Mouse (Mus musculus) intestine, postnatal 0 days (tissue): ENCODE data around the gene Tut1. TPM values are rescaled to one million over a fixed set of nuclear protein-coding genes. Genes with fewer than 3 reads are reported as not detected.
A peak's percentile ranks its signal among the peaks of the same experiment; 100 is the strongest.

Experiments
- ATAC-seq: fragments of 200-750 bp; cut with Nextera tagmentation; 2 replicates; pipeline ENCODE4 v1.8.0; 2017; ENCODE audit warnings: mild to moderate bottlenecking, moderate TSS enrichment, moderate library complexity
- H3K27ac ChIP-seq: fragments of 300-500 bp; sonication (generic); 2 replicates; pipeline ENCODE4 v1.5.1; 2014; ENCODE audit warnings: mild to moderate bottlenecking, low read depth, low read length, moderate library complexity
- H3K27me3 ChIP-seq: fragments of 300-500 bp; sonication (generic); replicated peaks from 2 replicates; pipeline ENCODE4 v1.6.1; 2014; ENCODE audit warnings: low read length, mixed read lengths; ENCODE audit not compliant: control insufficient read depth, insufficient read depth
- H3K36me3 ChIP-seq: fragments of 300-500 bp; sonication (generic); 2 replicates; pipeline ENCODE4 v1.6.1; 2014; ENCODE audit warnings: mild to moderate bottlenecking, moderate library complexity; ENCODE audit not compliant: control insufficient read depth, insufficient read depth
- H3K4me1 ChIP-seq: fragments of 300-500 bp; sonication (generic); replicated peaks from 2 replicates; pipeline ENCODE4 v1.6.1; 2014; ENCODE audit warnings: antibody characterized with exemption, low read length, mixed read lengths; ENCODE audit not compliant: control insufficient read depth, insufficient read depth
- H3K4me2 ChIP-seq: fragments of 300-500 bp; sonication (generic); replicated peaks from 2 replicates; pipeline ENCODE4 v1.6.1; 2014; ENCODE audit warnings: low read depth, mild to moderate bottlenecking, moderate library complexity
- H3K4me3 ChIP-seq: fragments of 300-500 bp; sonication (generic); 2 replicates; pipeline ENCODE4 v1.5.1; 2014; ENCODE audit warnings: low read depth, low read length
- H3K9ac ChIP-seq: fragments of 300-500 bp; sonication (generic); 2 replicates; pipeline ENCODE4 v1.6.1; 2014; ENCODE audit warnings: mild to moderate bottlenecking, low read depth, low read length
- H3K9me3 ChIP-seq: fragments of 300-500 bp; sonication (generic); 2 replicates; pipeline ENCODE4 v1.6.1; 2016; ENCODE audit warnings: mixed run types; ENCODE audit not compliant: control insufficient read depth
- CTCF ChIP-seq: sonication (generic); IDR thresholded peaks from 2 replicates; pipeline ENCODE4 v1.5.1; 2016; ENCODE audit warnings: low read depth, mild to moderate bottlenecking, control low read depth, antibody characterized with exemption, moderate library complexity
- WGBS: fragments of 180-500 bp; shearing (Covaris S2); extraction: QIAGEN DNeasy Blood & Tissue Kit; methylation state at CpG from one replicate; pipeline ENCODE4 v1.1.7; 2014; 5-methylcytosine and 5-hydroxymethylcytosine counted together
- polyA plus RNA-seq: library from polyadenylated mRNA; unstranded; fragments of >200 nt; fragmentation: Nextera tagmentation; extraction: Ambion mirVana; gene quantifications from 2 replicates; pipeline ENCODE4 v1.2.1, GENCODE M21; 2015

The Tut1 gene
- polyA plus RNA-seq: 10.7 and 11.1 TPM in 2 replicates

DNA sequence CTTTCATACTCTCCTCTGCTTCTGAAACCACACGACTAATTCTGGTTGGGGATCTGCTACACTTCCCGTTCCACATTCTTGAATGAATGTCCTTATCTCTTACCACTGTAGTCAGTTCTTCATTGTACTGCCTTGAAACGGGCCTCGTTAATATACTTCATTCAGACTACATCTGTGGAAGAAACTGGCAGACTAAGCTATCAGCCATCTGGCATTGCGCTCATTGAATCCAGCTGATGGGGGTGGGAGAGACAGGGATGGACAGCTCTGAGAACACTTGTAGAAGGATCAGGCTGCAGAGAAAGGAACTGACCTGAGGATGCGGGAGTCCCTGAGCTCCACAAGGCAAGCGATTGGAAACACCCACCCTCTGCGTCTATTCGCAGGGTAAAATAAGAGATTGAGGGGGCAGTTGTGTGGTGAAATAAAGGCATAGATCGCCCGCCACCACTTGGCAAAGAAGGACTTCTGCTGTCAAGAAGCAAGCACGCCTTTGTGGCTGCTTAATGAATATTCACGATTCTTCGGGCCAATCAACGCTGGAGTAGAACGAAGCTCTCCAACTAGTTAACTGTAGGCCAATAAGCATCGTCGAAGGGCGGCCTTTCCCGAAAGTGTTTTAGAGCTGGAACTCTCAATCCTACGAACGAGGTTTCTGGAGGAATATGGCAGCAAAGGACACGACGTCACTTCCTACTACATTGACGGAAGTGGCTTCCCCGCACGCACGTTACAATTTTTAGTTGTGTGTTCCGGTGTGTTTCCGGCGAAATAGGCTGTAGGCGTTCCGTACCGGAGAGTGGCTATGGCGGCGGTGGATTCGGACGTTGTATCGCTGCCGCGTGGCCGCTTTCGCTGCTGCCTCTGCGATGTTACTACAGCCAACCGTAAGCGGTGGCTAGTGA is at the start of gene Tut1:
Gene Tut1 (plus strand): TSS at position 713 of the 905 bp plus-strand sequence.
- peak; percentile 3; the same call in 1 of the 2 replicates for TF ChIP-seq CTCF
- H3K4me3 ChIP-seq: peak within 1 kb of the TSS; percentile 53
- peak; percentile 94 for ATAC-seq
- H3K27ac ChIP-seq: peak within 1 kb of the TSS; percentile 60
- H3K9me3 ChIP-seq: no peaks in the 10 kb centered on the region
- H3K27me3 ChIP-seq: no peaks in the 10 kb centered on the region
- peaks cover 43% of the 10 kb centered on the region for H3K36me3 ChIP-seq
- H3K4me1 ChIP-seq: no peaks in the 10 kb centered on the region
- H3K9ac ChIP-seq: peak within 1 kb of the TSS; percentile 48
- H3K4me2 ChIP-seq: peak within 1 kb of the TSS; percentile 81
- 2% methylated on average over 46 of the region's 46 CpGs for WGBS

DNA sequence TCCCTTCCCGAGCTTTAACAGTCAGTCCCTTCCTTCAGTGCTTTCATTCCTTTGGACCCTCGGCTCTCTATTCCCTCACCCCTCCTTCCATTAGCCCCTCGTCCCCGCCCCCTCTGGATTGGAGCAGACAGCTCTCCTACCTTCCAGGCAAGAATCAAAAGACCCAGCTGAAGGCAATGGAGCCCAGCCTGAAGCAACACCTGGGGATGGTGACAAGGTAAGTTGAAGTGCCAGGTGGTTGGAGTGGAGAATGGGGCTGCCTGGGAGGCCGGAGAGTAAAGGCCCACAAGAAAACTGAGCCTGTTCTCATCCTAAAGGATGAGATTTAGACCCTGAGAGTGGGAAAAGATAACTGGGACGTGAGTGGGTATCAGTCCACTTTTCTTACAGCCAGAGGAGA is 45.1 kb upstream of the Tut1 start:
- Histone ChIP-seq H3K9me3 (no peaks in the 10 kb centered on the region), H3K36me3 (peaks cover 94% of the 10 kb centered on the region), H3K4me1 (no peaks in the 10 kb centered on the region), H3K27me3 (no peaks in the 10 kb centered on the region), H3K4me3 (no peak overlapping the region), H3K27ac (no peak overlapping the region), H3K4me2 (no peak overlapping the region), H3K9ac (no peak overlapping the region)
- no peak for ATAC-seq
- no peak for TF ChIP-seq CTCF
- 92% methylated on average over 6 of the region's 6 CpGs for WGBS

DNA sequence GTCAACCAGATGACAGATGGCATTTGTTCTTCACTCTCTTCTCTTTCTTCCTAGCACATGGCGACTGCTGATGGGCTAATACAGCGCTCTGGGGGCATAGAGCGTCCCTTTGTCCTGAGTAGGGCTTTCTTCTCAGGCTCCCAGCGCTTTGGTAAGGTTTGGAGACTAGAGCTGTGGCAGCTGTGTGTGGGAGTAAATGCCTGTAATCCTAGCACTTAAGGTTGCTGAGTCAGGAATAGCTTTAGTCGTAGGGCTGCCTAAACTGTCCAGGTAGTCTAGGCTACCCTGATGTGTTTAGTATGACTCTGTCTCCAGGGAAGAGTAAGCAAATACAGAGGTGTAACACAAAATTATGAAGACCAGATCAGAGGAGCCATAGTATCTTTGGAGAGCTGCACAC is 41.8 kb upstream of the Tut1 start:
- Histone ChIP-seq H3K9me3 (no peaks in the 10 kb centered on the region), H3K4me3 (no peak overlapping the region), H3K4me1 (no peaks in the 10 kb centered on the region), H3K4me2 (no peak overlapping the region), H3K27ac (no peak overlapping the region), H3K27me3 (no peaks in the 10 kb centered on the region), H3K36me3 (peaks cover 100% of the 10 kb centered on the region), H3K9ac (no peak overlapping the region)
- TF ChIP-seq CTCF: no peak
- 93% methylated on average over 5 of the region's 5 CpGs for WGBS
- no peak for ATAC-seq

- Histone ChIP-seq H3K27me3 (no peaks in the 10 kb centered on the region), H3K4me3 (no peak overlapping the region), H3K27ac (no peak overlapping the region), H3K9me3 (no peaks in the 10 kb centered on the region), H3K9ac (no peak overlapping the region), H3K4me1 (no peaks in the 10 kb centered on the region), H3K4me2 (no peak overlapping the region), H3K36me3 (peaks cover 76% of the 10 kb centered on the region)
- WGBS: 96% methylated on average over 3 of the region's 3 CpGs
- no peak for ATAC-seq
- no peak for TF ChIP-seq CTCF
Measured at GRCm38 (mm10) chr19:8914212-8914611, 39.4 kb upstream of the Tut1 start.

DNA sequence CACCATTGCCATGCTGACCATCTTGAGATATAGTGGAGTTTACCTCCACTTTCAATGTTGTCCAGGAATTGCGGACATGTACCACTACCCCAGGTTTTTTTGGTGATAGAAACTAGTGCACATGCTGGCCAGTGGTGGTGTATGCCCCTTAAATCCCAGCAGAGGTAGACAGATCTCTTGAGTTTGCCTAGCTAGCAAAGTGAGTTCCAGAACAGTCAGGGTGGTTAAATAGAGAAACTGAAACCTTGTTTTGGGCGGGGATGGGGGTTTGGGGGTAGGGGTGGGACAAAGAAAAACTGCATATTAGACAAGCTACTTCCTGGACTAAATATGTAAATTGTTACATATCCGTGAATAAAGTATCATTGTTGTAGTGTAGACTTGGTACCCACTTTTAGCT is 34.6 kb upstream of the Tut1 start:
- Histone ChIP-seq H3K4me2 (no peak overlapping the region), H3K9me3 (no peaks in the 10 kb centered on the region), H3K27me3 (no peaks in the 10 kb centered on the region), H3K4me3 (no peak overlapping the region), H3K36me3 (peaks cover 38% of the 10 kb centered on the region), H3K4me1 (0 out of 2 replicates have a peak, but pooled peaks cover 5% of the 10 kb centered on the region), H3K27ac (no peak overlapping the region), H3K9ac (no peak overlapping the region)
- WGBS: 84% methylated on average over 3 of the region's 3 CpGs
- no peak for TF ChIP-seq CTCF
- ATAC-seq: no peak

DNA sequence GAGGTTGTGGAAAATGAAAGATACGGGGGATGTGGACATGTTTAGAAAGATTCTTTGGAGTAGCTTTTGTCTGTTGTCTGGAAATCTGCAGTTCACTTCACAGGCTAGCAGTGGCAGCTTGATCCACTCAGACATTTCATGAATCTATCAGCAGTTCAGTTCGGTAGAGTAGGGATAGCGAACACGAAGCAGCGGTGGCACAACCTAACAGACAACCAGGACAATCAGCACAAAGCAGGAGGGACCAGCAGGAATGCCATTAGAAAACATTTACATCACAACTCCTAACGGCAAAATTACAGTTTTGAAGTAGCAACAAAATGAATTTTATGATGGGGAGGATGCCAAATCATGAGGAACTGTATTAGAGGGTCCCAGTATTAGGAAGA is 34.0 kb upstream of the Tut1 start:
- Histone ChIP-seq H3K36me3 (peaks cover 31% of the 10 kb centered on the region), H3K4me3 (peak overlapping the region; percentile 80), H3K9me3 (no peaks in the 10 kb centered on the region), H3K4me2 (peak overlapping the region; percentile 83), H3K27me3 (no peaks in the 10 kb centered on the region), H3K4me1 (0 out of 2 replicates have a peak, but pooled peaks cover 5% of the 10 kb centered on the region), H3K27ac (peak overlapping the region; percentile 92), H3K9ac (peak overlapping the region; percentile 68)
- ATAC-seq: no peak
- no peak for TF ChIP-seq CTCF
- 66% methylated on average over 6 of the region's 6 CpGs for WGBS
